Mouse (Mus musculus): ENCODE measurements around the gene Pdia4. TPM values are rescaled to one million over a fixed set of nuclear protein-coding genes. Genes with fewer than 3 reads are reported as not detected.
"Not testable (repeated sequence)": the region's sequence is repeated elsewhere in the genome, so short reads cannot be mapped to it uniquely, and the experiment has no call there.

Gene Pdia4
- polyA plus RNA-seq, 1 experiment from 2014 or later, result 163 TPM

- no peak overlapping the region for H3K4me3 ChIP-seq
- H3K4me2 ChIP-seq, result no peak overlapping the region
- H3K4me1 ChIP-seq (replicated peaks), result peaks cover 13% of the 10 kb centered on the region
- no peaks in the 10 kb centered on the region for H3K9me3 ChIP-seq
- no peaks in the 10 kb centered on the region for H3K36me3 ChIP-seq
- WGBS, result 78% methylated on average over 5 of the region's 5 CpGs
- H3K27ac ChIP-seq (replicated peaks), result no peak overlapping the region
- H3K27me3 ChIP-seq, result no peaks in the 10 kb centered on the region
- no peak overlapping the region for H3K9ac ChIP-seq
- no peak for ATAC-seq (ENCODE audit: low FRiP score, low read depth)
These were observed 28.4 kb downstream of the Pdia4 start for GRCm38 (mm10) chr6:47784707-47785412.

GRCm38 (mm10) chr6:47781091-47781968 is 31.9 kb downstream of the Pdia4 start:
- no peaks in the 10 kb centered on the region for H3K9me3 ChIP-seq
- peak overlapping the region; percentile 50 for H3K4me2 ChIP-seq
- peak overlapping the region; percentile 47 for H3K4me3 ChIP-seq
- no peaks in the 10 kb centered on the region for H3K27me3 ChIP-seq
- under 1% methylated on average over 21 of the region's 21 CpGs for whole genome bisulfite sequencing
- peak; percentile 72 for ATAC-seq (ENCODE audit: low FRiP score, low read depth)
- H3K4me1 ChIP-seq (replicated peaks), result peaks cover 12% of the 10 kb centered on the region
- no peaks in the 10 kb centered on the region for H3K36me3 ChIP-seq
- H3K27ac ChIP-seq (replicated peaks), result peak overlapping the region; percentile 72
- peak overlapping the region; percentile 41 for H3K9ac ChIP-seq

GRCm38 (mm10) chr6:47780576-47781013 is 32.6 kb downstream of the Pdia4 start:
- no peaks in the 10 kb centered on the region for H3K9me3 ChIP-seq
- no peaks in the 10 kb centered on the region for H3K36me3 ChIP-seq
- no peak overlapping the region for H3K9ac ChIP-seq
- ATAC-seq (ENCODE audit: low FRiP score, low read depth), result no peak
- H3K27me3 ChIP-seq, result no peaks in the 10 kb centered on the region
- 0 out of 2 replicates have a peak overlapping the region, but pooled peaks have one; percentile 29 for H3K27ac ChIP-seq (replicated peaks)
- WGBS, result 11% methylated on average over 2 of the region's 2 CpGs
- peaks cover 12% of the 10 kb centered on the region for H3K4me1 ChIP-seq (replicated peaks)
- H3K4me2 ChIP-seq, result peak overlapping the region; percentile 50
- peak overlapping the region; percentile 47 for H3K4me3 ChIP-seq

DNA sequence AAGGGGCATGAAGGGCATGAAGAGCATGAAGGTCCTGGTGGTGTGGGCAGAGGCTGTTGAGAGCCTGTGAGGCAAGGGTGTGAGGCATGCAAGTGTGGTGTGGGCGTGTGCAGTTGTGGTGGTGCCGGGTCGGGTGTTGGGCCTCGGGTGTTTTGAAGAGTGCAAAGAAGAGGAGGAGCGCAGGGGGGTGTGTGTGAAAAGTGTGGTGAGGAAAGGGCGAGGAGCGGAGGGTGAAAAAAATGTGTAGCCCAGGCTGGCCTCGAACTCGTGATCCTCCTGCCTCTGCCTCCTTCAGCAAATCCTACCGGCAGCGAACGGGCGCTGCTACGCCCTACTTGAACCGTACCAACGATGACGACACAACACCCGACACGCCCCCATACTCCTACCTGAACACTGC is 41.5 kb downstream of the Pdia4 start:
- H3K9ac ChIP-seq; H3K36me3 ChIP-seq; H3K27me3 ChIP-seq; H3K9me3 ChIP-seq; H3K4me1 ChIP-seq (replicated peaks); H3K27ac ChIP-seq (replicated peaks): not testable (repeated sequence)
- H3K4me3 ChIP-seq, result peak overlapping the region; percentile 20; the same call in 1 of the 2 replicates
- peak overlapping the region; percentile 47 for H3K4me2 ChIP-seq
- ATAC-seq (ENCODE audit: low FRiP score, low read depth), result peak; percentile 45; the same call in 1 of the 2 replicates
- WGBS, result 57% methylated on average over 8 of the region's 19 CpGs

- H3K9ac ChIP-seq; H3K27ac ChIP-seq (replicated peaks); ATAC-seq (ENCODE audit: low FRiP score, low read depth); H3K4me1 ChIP-seq (replicated peaks); H3K27me3 ChIP-seq; H3K4me3 ChIP-seq; H3K9me3 ChIP-seq; H3K36me3 ChIP-seq; H3K4me2 ChIP-seq: not testable (repeated sequence)
- WGBS, result 84% methylated on average over 12 of the region's 12 CpGs
These were observed 42.1 kb downstream of the Pdia4 start for GRCm38 (mm10) chr6:47771113-47771512.

DNA sequence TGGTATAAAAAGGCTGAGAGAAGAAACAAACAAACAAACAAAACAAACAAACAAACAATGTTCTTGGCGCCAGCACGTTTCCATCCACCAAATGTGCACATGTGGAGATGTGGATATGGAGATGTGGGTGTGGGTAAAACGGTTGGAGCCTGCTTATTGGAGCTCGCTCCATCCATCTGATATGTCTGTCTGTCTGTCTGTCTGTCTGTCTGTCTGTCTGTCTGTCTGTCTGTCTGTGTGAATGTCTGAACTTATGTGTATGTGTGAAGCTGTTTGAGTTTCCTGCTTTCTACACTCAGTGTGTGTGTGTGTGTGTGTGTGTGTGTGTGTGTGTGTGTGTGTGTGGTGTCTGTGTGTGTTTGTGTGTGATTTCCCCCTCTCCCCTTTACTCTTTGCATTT is 43.4 kb downstream of the Pdia4 start:
- 70% methylated on average over 4 of the region's 4 CpGs for WGBS
- H3K27ac ChIP-seq (replicated peaks); H3K4me1 ChIP-seq (replicated peaks); H3K36me3 ChIP-seq; H3K4me2 ChIP-seq; H3K9me3 ChIP-seq; H3K4me3 ChIP-seq; H3K27me3 ChIP-seq; H3K9ac ChIP-seq; ATAC-seq (ENCODE audit: low FRiP score, low read depth): not testable (repeated sequence)

DNA sequence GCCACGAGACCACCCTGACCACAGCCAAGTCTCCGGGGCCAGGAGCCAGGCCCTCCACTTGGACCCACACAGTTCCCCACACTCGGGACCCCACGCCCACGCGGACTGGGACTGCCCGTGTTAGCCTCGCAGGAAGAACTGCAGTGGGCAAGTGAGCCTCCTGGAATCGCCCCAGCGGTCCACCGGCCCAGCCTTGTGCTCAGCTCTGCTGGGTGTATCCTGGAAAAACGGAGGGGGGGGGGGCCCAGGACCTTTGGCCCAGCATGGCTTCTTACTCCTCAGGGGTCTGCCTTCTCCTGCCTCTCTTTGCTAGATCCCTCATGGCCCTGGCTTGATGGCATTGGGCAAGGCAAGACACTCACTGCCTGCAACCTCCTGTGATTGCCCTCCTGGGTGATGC is 44.7 kb downstream of the Pdia4 start:
- not testable (repeated sequence) for H3K4me3 ChIP-seq; H3K4me1 ChIP-seq (replicated peaks); H3K9me3 ChIP-seq; H3K4me2 ChIP-seq; H3K9ac ChIP-seq; ATAC-seq (ENCODE audit: low FRiP score, low read depth); H3K36me3 ChIP-seq; H3K27ac ChIP-seq (replicated peaks); H3K27me3 ChIP-seq
- WGBS, result 30% methylated on average over 1 of the region's 12 CpGs

DNA sequence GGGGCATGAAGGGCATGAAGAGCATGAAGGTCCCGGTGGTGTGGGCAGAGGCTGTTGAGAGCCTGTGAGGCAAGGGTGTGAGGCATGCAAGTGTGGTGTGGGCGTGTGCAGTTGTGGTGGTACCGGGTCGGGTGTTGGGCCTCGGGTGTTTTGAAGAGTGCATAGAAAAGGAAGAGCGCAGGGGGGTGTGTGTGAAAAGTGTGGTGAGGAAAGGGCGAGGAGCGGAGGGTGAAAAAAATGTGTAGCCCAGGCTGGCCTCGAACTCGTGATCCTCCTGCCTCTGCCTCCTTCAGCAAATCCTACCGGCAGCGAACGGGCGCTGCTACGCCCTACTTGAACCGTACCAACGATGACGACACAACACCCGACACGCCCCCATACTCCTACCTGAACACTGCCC is 45.9 kb downstream of the Pdia4 start:
- not testable (repeated sequence) for H3K4me3 ChIP-seq; H3K4me2 ChIP-seq; H3K9ac ChIP-seq; H3K4me1 ChIP-seq (replicated peaks); H3K36me3 ChIP-seq; H3K9me3 ChIP-seq; H3K27me3 ChIP-seq; H3K27ac ChIP-seq (replicated peaks)
- 58% methylated on average over 6 of the region's 20 CpGs for WGBS
- ATAC-seq (ENCODE audit: low FRiP score, low read depth), result peak; percentile 63; the same call in 1 of the 2 replicates

DNA sequence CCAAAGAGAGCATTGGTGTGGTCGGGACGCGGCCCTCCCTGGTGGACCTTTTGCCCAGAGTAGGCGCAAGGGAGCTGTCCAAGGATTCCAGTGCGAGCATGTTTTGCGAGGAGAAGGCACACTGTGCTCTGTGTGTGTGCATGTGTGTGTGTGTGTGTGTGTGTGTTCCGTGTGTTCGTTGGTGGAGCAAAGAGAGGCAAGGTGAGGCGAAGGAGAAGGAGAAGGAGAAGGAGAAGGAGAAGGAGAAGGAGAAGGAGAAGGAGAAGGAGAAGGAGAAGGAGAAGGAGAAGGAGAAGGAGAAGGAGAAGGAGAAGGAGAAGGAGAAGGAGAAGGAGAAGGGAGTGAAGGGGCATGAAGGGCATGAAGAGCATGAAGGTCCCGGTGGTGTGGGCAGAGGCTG is 50.5 kb downstream of the Pdia4 start:
- H3K27me3 ChIP-seq; H3K4me1 ChIP-seq (replicated peaks); H3K4me3 ChIP-seq; H3K27ac ChIP-seq (replicated peaks); H3K9ac ChIP-seq; H3K36me3 ChIP-seq; ATAC-seq (ENCODE audit: low FRiP score, low read depth); H3K9me3 ChIP-seq; H3K4me2 ChIP-seq: not testable (repeated sequence)
- 64% methylated on average over 9 of the region's 10 CpGs for WGBS

- not testable (repeated sequence) for H3K4me1 ChIP-seq (replicated peaks); H3K4me2 ChIP-seq; H3K27me3 ChIP-seq; H3K9ac ChIP-seq; H3K4me3 ChIP-seq; H3K36me3 ChIP-seq; ATAC-seq (ENCODE audit: low FRiP score, low read depth); H3K9me3 ChIP-seq; H3K27ac ChIP-seq (replicated peaks)
- 82% methylated on average over 14 of the region's 16 CpGs for WGBS
These were observed 53.8 kb downstream of the Pdia4 start for GRCm38 (mm10) chr6:47759406-47759805.

DNA sequence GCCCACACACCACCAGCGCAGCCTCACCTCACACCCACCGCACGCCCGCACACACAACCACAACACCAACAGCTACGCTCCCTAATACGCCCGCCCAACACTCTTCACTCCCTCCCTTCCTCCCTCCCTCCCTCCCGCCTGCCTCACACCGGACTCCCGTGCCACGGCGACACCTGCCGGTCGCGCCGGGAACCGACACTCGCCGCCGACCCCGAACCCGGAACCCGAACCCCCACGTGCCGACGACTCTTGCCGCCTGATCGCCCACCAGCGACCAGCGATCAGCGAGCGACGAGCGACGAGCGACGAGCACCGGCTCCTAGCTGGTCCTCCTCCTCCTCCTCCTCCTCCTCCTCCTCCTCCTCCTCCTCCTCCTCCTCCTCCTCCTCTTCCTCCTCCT is 55.4 kb downstream of the Pdia4 start:
- not testable (repeated sequence) for H3K36me3 ChIP-seq; H3K4me1 ChIP-seq (replicated peaks); H3K9ac ChIP-seq; H3K27ac ChIP-seq (replicated peaks); ATAC-seq (ENCODE audit: low FRiP score, low read depth); H3K9me3 ChIP-seq; H3K27me3 ChIP-seq
- H3K4me3 ChIP-seq, result peak overlapping the region; percentile 27; the same call in 1 of the 2 replicates
- WGBS, result 4% methylated on average over 19 of the region's 38 CpGs
- H3K4me2 ChIP-seq, result 0 out of 2 replicates have a peak overlapping the region, but pooled peaks have one; percentile 35

- H3K27ac ChIP-seq (replicated peaks); H3K27me3 ChIP-seq; H3K4me1 ChIP-seq (replicated peaks); H3K9me3 ChIP-seq; H3K9ac ChIP-seq; H3K4me3 ChIP-seq; H3K36me3 ChIP-seq; H3K4me2 ChIP-seq: not testable (repeated sequence)
- peak; percentile 61 for ATAC-seq (ENCODE audit: low FRiP score, low read depth)
- WGBS, result 5% methylated on average over 9 of the region's 22 CpGs
These were observed 55.8 kb downstream of the Pdia4 start for GRCm38 (mm10) chr6:47757429-47757828.
